Mouse (Mus musculus): ENCODE results near the gene Zfp281. TPM values are rescaled to one million over a fixed set of nuclear protein-coding genes. Genes with fewer than 3 reads are reported as not detected.

The Zfp281 gene
- total RNA-seq (2021) (10 to 100 TPM; 16.1 to 18.6 TPM), polyA plus RNA-seq (2012; rRNA removed) (2.5 and 3.7 TPM in 2 replicates)
- long read RNA-seq, full-length matches to known transcripts, result 11 of 13 reads
- long read RNA-seq, partial matches to known transcripts, result 0 of 13 reads
- long read RNA-seq, other reads (novel, unspliced or antisense), result 2 of 13 reads

DNA sequence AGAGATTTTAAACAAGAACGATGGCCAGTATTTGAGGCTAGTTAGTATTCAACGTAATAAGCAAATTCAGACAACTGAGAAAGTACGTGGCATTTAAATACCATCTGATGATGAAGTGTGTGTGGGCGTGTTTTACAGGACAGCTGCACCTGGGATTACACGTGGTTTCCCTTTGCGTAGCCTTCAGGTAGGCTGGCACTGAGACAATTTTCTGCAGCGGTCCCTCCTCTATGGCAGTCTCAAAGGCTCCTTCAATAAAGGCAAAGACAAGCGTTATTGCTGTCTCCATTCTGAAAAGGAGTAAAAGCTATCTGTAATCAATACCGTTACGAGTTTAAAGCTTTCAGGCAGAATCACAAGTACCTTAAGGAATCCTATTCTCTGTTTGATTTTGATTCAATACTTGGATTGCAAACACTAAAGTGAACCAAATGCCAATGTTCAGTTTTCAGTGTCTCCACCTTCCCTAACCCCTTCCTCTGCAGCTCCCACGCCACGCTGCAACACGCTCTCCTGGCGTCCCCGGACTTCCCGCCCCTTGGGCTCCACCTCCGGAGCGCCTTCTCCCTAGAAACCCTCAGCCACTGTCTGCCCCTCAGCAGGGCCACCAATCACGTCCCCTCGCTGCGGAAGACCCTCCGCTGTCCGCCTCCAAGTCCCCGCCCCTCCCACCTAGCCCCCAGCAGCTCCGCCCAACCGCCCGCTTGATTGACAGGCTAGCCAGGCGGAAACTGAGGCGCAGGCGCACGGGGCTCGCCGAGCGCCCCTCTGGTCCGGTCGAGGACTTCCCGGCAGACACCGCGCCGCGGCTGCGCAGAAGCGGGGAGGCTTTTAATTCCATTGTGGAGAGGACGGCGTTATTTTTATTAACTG is at the start of gene Zfp281:
Gene Zfp281, plus strand, starts transcription at position 756 of the 873 bp plus-strand sequence.
- DNase-seq, result peak; percentile 98

- DNase-seq, result no peak
Observed at GRCm38 (mm10) chr1:136577890-136578663, 46.6 kb upstream of the Zfp281 start.

GRCm38 (mm10) chr1:136579360-136579759 is 45.3 kb upstream of the Zfp281 start:
- no peak for DNase-seq

GRCm38 (mm10) chr1:136580266-136580665 is 44.4 kb upstream of the Zfp281 start:
- DNase-seq, result no peak

DNA sequence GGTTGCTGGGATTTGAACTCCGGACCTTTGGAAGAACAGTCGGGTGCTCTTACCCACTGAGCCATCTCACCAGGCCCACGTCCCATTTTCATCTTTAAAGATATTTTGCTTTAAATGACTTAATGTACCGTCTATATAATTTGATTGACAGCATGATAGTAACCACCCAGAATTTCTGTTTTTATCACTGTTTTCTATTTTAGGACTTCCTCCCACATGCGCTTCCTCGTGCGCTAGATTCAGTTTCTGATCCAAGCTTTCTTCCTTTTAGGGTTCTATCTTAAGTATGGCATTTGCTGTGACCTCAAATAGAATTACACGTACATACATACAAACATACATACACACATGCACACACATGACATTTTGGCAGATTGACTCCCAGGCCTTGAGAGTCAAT is 42.9 kb upstream of the Zfp281 start:
- DNase-seq, result no peak

DNA sequence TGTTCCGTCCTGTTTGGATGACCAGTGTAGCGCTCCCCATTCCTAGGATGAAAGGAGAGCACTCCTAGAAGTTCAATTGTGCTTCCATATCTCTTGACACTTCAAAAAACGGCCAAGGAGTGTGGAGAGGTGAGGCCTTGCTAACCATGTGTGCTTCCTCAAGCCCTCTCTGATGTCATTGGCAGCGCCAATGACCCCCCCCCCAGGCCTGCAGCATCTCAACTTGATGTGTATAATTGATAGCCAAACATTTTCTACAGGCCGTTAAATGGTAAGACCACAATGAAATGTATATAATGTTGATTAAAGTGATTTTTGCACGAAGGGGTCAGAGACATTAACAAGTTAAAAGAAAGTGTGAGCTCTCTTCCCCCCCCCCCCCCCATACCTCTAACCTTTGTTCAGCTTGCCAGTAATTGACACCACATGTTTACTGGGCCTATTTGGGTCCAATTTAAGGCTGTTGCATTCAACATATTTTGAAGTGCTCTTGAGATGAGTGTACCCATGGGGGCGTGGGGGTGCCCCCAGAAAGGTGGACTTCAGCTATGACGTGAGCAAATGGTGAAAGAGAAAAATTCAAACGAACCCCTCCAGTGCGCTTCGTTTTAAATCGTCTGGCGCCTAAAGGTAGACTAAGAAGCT is 36.8 kb upstream of the Zfp281 start:
- no peak for DNase-seq

DNA sequence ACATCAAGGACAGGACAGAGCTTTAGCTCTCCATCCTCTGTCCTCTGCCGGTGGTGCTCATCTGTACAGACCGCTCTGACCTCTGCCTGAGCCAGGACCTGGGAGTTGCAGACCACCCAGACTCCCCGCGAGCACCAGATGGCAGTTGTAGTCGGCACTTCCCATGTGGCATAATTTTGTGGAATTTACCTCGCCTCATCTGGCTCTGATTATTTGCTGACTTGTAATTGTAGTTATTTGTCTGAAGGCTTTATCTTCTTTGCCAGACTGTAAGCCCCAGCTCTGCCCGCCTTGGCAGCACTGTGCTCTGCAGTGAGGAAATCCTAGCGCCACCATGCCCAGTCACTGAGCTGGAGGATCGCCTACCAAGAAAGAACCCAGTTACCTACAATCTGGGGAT is 35.8 kb upstream of the Zfp281 start:
- DNase-seq, result no peak

DNA sequence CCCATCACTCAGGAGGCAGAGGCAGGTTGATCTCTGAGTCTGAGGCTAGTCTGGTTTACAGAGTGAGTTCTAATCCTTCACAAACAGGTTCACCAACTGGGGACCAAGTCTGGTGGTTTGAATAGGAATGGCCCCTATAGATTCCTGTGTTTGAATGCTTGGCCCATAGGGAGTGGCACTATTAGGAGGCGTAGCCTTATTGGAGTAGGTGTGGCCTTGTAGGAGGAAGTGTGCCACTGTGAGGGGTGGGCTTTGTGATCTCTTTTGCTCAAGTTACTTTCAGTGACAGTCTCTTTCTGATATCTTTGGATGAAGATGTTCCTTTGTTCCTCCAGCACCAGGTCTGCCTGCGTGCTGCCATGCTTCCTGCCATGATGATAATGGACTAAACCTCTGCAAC is 32.0 kb upstream of the Zfp281 start:
- no peak for DNase-seq

DNA sequence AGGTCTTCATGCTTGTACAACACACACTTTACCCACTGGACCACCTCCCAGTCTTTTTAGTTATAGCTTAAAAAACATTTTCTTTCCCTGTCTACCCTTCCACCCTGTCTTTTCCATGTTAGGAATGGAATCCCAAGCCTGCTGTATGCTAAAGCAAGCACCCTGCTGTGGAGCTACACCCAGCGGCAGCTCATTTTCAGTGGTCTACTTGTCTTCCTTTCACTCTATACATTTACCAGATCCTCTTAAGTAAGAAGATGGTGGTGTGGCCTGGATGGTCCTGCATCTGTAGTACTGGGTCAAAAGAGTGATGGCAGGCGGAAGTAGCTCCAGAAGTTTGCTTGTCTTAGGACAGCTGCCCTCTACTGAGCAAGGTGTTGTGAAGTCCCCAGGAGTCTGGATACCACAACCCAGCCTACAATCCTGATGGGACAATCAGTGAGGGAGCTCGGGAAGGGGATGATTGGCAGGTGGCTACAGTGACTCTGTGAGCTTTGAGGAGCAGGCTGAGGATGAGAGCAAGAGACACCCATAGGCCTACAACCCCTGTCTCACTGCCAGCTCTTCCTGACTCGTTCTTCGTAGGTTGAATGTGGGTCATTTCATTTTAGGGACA is 30.4 kb upstream of the Zfp281 start:
- no peak for DNase-seq

GRCm38 (mm10) chr1:136596821-136597220 is 27.9 kb upstream of the Zfp281 start:
- no peak for DNase-seq

- DNase-seq, result no peak
Observed at GRCm38 (mm10) chr1:136598286-136598685, 26.4 kb upstream of the Zfp281 start.

GRCm38 (mm10) chr1:136600067-136600466 is 24.6 kb upstream of the Zfp281 start:
- no peak for DNase-seq

DNA sequence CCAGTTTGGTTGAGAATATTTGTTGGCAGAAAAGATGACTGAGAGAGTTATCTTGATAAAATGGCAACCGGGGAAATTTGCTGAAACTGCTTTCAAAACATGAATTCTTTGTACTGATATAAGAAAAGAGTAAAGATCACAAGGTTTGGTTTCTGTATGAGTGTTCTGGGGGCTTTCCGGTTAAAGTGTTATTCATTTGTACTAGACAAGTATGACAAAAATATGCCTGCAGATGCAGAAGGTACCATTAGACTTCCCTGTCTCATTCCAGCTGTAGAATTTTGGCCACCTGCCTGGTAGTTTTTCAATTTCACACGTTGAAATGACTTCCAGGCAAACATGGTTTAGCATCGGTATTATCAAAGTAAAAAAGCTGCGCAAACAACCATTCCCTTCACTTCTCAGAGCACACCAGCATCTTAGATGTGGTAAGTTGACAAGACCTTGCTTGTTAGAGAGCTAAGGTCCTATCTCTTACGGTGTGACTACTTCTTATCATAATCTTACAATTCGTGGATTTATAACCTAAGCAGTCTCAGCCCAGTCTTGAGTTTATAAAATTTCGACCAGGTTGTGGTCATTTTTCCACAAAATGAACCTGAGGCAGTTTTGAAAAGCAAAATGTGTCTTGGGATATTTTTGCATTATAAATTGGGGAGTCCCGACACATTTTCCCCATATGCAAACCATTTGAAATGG is 23.9 kb upstream of the Zfp281 start:
- no peak for DNase-seq

- DNase-seq, result no peak
Observed at GRCm38 (mm10) chr1:136601346-136601888, 23.3 kb upstream of the Zfp281 start.

GRCm38 (mm10) chr1:136602303-136602702 is 22.4 kb upstream of the Zfp281 start:
- no peak for DNase-seq

DNA sequence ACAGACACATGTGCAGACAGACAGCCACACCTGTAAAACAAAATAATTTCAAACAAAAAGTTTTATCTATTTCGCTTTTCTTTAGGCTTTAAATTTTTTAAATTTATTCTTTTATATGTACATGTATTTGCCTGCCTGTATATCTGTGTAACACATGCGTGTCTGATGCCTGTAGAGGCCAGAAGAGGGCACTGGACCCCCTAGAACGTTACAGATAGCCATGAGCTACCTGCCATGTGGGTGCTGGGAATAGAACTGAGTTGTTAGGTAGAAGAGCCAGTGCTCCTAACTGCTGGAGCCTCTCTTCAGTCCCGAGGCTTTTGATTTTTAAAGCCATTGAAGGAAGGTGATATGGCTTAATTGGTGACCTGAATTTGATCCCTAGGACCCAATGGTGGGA is 20.5 kb upstream of the Zfp281 start:
- no peak for DNase-seq

- DNase-seq, result no peak
Observed at GRCm38 (mm10) chr1:136605790-136606189, 18.9 kb upstream of the Zfp281 start.

GRCm38 (mm10) chr1:136606278-136606677 is 18.4 kb upstream of the Zfp281 start:
- no peak for DNase-seq

DNA sequence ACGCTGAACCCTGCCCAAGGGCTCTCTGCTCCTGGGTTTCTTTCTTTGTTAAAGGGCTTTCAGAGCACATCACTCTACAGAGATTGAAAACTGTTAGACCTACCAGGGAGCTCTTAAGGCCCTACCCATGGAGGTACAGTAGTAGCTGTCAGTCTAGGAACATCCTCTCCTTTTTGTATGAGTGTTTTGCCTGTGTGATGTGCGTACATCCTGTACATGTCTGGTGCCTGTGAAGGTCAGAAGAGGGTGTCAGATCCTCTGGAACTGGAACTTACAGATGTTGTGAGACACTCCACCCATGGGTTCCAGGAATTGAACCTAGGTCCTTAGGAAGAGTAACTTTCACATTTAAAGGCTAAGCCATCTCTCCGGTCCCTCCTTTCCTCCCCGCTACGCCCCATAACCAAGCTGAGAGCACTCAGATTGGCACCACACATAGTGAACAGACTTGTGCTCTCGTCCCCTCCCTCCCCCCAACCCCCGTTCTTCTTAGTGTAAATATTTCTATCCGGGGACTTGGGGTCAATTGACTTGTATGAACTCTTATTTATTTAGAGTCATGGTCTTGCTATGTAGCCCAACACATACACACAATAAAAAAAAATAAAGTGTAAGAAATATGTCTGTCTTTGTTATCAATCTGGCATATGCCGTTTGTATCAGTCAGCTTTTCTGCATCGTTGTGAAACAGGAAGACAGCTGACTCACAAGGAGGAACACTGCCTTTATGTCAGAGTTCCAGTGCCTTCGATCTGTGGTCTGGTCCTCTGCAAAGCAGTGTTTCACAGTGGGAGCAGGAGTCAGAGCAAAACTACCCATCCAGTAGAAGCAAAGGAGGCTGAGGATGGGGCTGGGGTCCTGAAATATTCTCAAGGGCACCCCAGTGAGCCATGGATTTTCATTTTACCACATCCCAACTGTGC is 16.1 kb upstream of the Zfp281 start:
- DNase-seq, result no peak

- no peak for DNase-seq
Observed at GRCm38 (mm10) chr1:136611803-136612202, 12.9 kb upstream of the Zfp281 start.
